Mouse (Mus musculus): ENCODE results near the gene Fyb.

DNA sequence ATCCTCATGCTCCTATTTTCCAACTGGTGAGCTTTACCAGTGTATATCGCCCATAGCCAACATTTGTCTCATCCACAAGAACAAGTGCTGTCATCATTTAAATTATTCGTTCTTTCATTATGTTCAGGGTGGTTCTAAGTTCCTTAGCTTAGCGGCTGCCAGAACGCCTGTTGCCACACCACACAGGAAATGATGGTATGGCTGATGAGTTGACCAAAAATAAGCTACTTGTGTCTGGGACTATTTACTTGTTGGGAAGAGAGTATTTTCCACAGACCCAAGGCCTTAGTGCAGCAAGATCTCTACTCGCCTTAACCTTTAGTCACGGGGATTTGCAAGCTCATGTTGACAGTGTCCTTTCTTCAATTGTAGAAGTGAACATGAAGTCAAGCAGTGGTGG lies 34.3 kb downstream of the Fyb start:
- no peak for TF ChIP-seq POLR2AphosphoS2 (IDR thresholded peaks at IDR 0.05; ENCODE audit: insufficient read length, low read depth)
- TF ChIP-seq POLR2A (IDR thresholded peaks at IDR 0.05; ENCODE audit: insufficient read length, low read depth): no peak
- no peak for TF ChIP-seq MAX (IDR thresholded peaks at IDR 0.05; ENCODE audit: low read depth)
- TF ChIP-seq TCF12 (IDR thresholded peaks at IDR 0.05; ENCODE audit: insufficient read depth, poor library complexity, severe bottlenecking): no peak
- no peak for TF ChIP-seq CEBPB (IDR thresholded peaks at IDR 0.05; ENCODE audit: insufficient read depth, poor library complexity, severe bottlenecking)
- TF ChIP-seq USF1 (IDR thresholded peaks at IDR 0.05; ENCODE audit: low read depth): no peak
- TF ChIP-seq E2F4 (IDR thresholded peaks at IDR 0.05; ENCODE audit: insufficient read depth): no peak
- no peak for TF ChIP-seq SRF (IDR thresholded peaks at IDR 0.05; ENCODE audit: control insufficient read depth, insufficient read length, low read depth)
- TF ChIP-seq MYOD1 (IDR thresholded peaks at IDR 0.05; ENCODE audit: control insufficient read depth in 1 of 3, insufficient read length in 2 of 3, low read depth in 2 of 3): no peak
- no peak for TF ChIP-seq MYOG (IDR thresholded peaks at IDR 0.05; ENCODE audit: control insufficient read depth in 1 of 3, insufficient read depth in 1 of 3, insufficient read length in 2 of 3, low read depth in 2 of 3)
- no peak for TF ChIP-seq TCF3 (IDR thresholded peaks at IDR 0.05; ENCODE audit: insufficient read length, low read depth)
- no peak for TF ChIP-seq REST (IDR thresholded peaks at IDR 0.05; ENCODE audit: insufficient read depth, insufficient read length)

Measured in myocyte (in vitro differentiated cells).